Mouse (Mus musculus): ENCODE data around the gene Slc11a2.
A peak's percentile ranks its signal among the peaks of the same experiment; 100 is the strongest.
"Not testable (repeated sequence)": the region's sequence is repeated elsewhere in the genome, so short reads cannot be mapped to it uniquely, and the experiment has no call there.

Slc11a2 gene

GRCm38 (mm10) chr15:100403318-100404000, 21.4 kb downstream of the Slc11a2 start:
- DNase-seq (ENCODE audit: low spot score in 2 of 2) = no peak

DNA sequence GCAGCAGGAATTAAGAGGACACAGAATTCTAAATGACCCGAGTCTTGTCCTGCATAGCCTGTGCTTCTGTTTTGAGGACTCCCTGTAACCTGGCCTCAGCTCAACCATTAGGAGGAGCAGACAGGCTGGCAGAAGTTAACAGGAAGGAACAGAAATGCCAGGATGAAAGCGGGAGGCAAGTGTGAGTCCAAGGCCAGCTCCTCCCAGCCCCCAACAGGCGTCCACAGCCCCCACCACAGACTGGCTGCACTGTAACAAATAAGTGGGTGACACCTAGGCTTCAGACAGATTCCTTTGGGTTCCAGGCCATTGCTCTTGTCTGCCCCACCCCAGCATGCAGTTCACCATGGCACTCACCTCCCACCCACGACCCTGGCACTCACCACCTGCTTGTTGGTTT, 22.1 kb downstream of the Slc11a2 start:
- DNase-seq (ENCODE audit: low spot score in 2 of 2) = no peak

DNA sequence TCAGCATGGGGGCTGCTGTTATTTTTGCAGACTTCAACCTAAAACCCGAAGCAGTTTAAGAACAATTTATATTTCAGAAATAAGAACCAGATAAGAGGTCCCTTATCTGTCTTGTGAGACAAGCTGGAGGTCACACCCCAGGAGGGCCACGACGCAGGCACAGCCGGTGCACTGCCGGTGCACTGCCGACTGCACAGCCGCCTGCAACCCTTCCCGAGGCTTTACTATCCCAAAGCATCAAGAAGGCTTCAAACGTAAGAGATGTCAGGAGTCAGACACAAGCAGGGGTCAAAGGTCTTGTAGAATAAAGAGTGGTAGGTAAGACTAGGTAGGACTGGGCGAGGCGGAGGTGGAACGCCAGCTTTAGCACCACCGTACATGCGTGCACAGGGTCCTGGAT, 22.5 kb downstream of the Slc11a2 start:
- DNase-seq (ENCODE audit: low spot score in 2 of 2) = no peak

- no peak for DNase-seq (ENCODE audit: low spot score in 2 of 2)
These were observed 23.1 kb downstream of the Slc11a2 start for GRCm38 (mm10) chr15:100401811-100402210.

GRCm38 (mm10) chr15:100400592-100401250, 24.2 kb downstream of the Slc11a2 start:
- DNase-seq (ENCODE audit: low spot score in 2 of 2) = no peak

GRCm38 (mm10) chr15:100395561-100395960, 29.3 kb downstream of the Slc11a2 start:
- DNase-seq (ENCODE audit: low spot score in 2 of 2) = no peak

DNA sequence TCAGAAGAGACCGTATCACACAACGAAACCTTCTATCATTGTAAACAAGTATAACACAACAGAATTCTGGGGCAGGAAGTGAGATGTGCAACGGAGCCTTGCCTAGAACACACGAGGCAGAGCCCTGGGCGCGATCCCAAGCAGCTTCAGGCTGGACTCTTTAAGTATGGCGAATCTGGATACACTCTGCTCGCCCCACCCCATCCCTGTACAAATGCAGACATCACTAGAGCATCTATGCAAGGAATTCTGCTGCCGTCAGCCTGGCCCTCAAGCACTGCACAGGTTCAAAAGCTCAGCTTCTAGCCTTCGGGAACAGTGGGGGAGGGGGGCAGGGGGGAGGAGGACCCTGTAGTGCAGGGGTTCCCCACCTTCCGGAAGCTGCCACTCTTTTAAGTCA, 31.9 kb downstream of the Slc11a2 start:
- DNase-seq (ENCODE audit: low spot score in 2 of 2) = no peak

DNA sequence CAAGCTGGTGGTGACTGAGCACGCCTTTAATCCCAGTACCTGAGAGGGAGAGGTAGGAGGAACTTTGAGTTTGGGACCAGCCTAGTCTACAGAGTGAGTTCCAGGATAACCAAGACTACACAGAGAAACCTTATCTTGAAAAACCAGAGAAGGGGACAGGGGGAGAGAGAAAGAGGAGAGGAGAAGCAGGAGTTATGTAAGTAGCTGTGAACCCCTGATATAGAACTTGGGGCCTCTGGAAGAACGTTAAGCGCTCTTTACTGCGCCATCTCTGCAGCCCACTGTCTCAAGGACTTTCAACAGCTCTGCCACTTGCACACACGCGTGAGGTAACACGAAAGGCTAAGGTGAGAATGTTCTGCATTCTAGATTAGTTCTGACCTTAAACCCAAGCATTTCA, 33.3 kb downstream of the Slc11a2 start:
- no peak for DNase-seq (ENCODE audit: low spot score in 2 of 2)

GRCm38 (mm10) chr15:100391066-100391465, 33.8 kb downstream of the Slc11a2 start:
- no peak for DNase-seq (ENCODE audit: low spot score in 2 of 2)

DNA sequence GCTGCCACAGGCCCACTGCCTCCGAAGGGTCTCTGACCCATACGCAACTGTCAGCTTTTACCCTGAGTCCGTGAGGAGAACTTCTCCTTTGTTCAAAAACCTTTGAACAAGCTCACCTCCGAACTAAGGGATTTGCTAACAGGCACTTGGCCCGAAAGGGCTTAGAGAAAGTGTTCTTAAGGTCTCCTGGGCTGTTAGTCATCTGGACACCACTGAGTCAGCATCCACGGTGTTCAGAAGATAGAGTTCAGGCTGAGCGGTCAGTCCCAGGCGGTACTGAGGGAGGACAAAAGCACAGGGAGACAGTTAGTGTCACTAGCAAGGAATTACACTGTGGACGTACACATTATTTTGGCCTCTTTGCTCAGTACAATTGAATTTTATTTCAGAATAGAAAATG, 36.0 kb downstream of the Slc11a2 start:
- no peak for DNase-seq (ENCODE audit: low spot score in 2 of 2)

GRCm38 (mm10) chr15:100388224-100388835, 36.5 kb downstream of the Slc11a2 start:
- no peak for DNase-seq (ENCODE audit: low spot score in 2 of 2)

DNA sequence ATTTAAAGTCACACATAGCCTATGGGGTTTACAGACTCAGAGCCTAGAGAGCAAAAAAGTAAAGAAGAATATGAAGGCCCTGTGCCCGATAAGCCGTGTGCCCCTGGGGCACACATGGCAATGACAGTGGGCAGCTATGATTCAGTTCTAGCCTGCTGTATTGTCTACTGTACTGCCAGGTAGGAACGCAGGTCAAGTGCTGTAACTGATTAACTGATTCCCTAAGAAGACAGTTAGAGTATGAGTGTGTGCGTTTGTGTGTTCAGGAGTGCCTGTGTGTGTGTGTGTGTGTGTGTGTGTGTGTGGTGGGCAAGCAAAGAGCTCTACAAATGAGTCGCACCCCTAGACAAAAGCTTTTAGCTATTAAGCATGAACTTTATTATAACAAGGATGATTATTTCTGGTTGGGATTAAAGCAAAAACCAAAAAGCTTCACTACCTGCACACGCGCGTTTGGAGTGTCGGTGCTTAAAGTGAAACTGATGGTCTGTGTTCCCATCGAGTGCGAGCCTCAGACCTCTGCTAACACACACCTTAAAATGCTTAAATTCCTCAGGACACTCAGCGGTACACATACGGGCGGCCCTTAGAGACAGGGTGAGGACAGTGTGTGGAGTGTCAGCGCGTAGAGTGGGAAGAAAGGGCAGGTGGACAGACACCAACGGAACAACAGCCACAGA, 37.2 kb downstream of the Slc11a2 start:
- DNase-seq (ENCODE audit: low spot score in 2 of 2) = no peak

DNA sequence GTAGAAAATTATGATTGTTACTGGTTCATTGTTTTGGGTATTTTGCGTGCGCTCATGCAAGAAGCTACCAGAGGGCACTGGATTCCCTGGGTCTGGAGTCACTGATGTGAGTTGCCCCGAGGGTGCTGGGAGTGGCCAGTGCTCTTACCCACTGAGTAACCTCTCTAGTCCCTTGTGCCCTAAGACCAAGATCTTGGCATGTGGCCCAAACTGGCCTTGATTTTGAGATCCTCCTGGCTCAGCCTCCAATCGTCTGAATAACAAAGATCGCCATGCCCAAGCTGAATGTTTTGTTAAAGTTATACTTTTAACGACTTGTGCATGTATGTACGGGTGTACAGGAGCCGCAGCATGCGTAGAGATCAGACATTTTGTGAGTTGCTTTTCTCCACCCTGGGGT, 39.2 kb downstream of the Slc11a2 start:
- DNase-seq (ENCODE audit: low spot score in 2 of 2) = no peak

DNA sequence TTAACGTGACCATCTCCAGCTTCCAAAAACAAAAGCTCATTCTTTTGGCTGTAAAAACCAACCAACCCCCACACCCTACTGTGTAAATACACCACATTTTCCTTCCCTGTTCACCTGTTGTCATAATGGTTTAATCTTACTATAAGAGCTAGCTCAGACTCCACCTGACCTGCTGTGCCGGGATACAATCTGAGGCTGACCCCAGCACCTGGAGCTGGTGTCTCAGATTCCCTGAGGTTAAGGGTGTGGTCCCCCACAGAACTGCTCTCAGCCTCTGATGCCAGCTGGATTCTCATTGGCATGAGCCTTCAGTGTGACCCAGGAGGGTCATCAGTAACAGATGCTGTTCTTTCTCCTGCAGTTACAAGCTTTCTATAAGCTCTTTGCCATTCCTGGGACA, 44.8 kb downstream of the Slc11a2 start:
- no peak for DNase-seq (ENCODE audit: low spot score in 2 of 2)

GRCm38 (mm10) chr15:100379658-100380057, 45.2 kb downstream of the Slc11a2 start:
- DNase-seq (ENCODE audit: low spot score in 2 of 2) = no peak

DNA sequence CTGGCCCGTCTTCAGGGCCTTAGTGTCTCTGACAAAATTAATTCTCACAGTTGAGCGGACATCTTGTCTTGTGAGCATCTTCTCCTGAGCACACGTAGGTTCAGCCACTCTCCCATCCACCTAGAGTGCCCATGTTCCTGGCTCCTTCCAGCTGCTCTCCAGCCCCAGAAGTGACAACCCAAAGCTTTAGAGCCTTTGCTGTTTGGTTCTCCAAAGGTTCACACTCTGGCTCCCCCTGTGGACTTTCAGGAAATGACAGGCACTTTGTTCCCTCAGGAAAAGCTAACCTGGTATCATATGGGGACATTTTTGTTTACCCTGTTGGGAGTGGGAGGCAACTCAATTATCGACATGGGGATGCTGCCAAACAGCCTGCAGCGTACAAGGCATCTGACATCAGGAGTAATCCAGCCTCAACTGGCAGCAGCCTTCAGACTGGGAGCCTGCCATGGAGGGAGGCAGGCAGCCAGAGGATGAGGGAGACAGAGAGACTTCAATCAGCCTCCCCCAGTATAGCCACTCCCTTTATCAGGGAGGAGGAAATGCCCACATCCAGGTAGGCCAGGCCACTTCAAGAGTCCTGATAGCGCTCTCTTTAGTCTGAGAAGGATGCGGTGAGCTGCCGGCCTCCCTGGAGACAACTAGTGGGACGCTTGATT, 46.9 kb downstream of the Slc11a2 start:
- DNase-seq (ENCODE audit: low spot score in 2 of 2) = not testable (repeated sequence)

GRCm38 (mm10) chr15:100375066-100375465, 49.8 kb downstream of the Slc11a2 start:
- DNase-seq (ENCODE audit: low spot score in 2 of 2) = peak in 1 of 2 experiments; percentile 66

GRCm38 (mm10) chr15:100367119-100367518, 57.8 kb downstream of the Slc11a2 start:
- no peak for DNase-seq (ENCODE audit: low spot score in 2 of 2)

DNA sequence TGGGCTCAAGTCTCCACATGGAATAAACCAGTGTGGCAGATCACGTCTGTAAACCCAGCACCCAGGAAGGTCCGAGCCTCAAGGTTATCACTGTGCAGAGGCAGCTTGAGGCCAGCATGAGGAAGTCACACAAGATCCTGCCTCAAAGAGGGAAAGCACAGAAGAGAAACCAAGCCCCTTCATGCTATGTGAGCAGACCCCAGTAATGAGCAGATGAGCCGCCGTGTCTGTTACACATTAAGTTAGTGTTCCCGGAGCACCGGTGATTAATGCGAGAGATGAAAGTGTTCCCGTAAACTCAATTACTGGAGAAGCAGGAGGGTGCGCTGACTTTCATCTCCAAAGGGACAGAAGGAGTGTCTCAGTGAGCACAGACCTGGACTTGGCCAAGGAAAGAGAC, 58.9 kb downstream of the Slc11a2 start:
- DNase-seq (ENCODE audit: low spot score in 2 of 2) = not testable (repeated sequence)

DNA sequence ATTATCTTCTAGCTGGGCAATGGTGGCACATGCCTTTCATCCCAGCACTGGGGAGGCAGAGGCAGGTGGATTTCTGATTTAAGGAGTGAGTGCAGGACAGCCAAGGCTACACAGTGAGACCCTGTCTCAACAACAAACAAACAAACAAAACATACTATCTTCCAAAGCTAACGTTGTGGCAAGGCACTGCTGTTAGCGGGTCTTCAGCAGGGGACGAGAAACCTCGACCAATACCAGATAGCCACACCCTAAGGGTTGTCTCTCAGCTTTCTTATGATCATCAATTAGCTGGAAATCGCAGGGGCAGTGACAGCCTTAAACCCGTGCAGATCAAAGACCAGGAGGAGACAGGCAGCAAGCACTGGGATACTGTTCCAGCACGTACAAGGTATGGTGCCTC, 60.6 kb downstream of the Slc11a2 start, which contains the start of gene Higd1c:
Higd1c (plus strand) TSS at position 301 of the 400 bp plus-strand sequence.
- DNase-seq (ENCODE audit: low spot score in 2 of 2) = no peak

- no peak for DNase-seq (ENCODE audit: low spot score in 2 of 2)
These were observed 69.0 kb downstream of the Slc11a2 start for GRCm38 (mm10) chr15:100355876-100356275.

- DNase-seq (ENCODE audit: low spot score in 2 of 2) = not testable (repeated sequence)
These were observed 71.5 kb downstream of the Slc11a2 start for GRCm38 (mm10) chr15:100353399-100353798.
